Mouse (Mus musculus) small intestine, adult 2 months (tissue): ENCODE results near the gene Obp2b. TPM values are rescaled to one million over a fixed set of nuclear protein-coding genes. Genes with fewer than 3 reads are reported as not detected.
"Not testable (repeated sequence)": the region's sequence is repeated elsewhere in the genome, so short reads cannot be mapped to it uniquely, and the experiment has no call there.

Source experiments
- H3K27ac ChIP-seq: fragments of 200-500 bp; 2 replicates; pipeline ENCODE4 v1.5.1; 2012; ENCODE audit warnings: low read depth, low read length, control low read depth, inconsistent platforms; ENCODE audit not compliant: insufficient read depth
- H3K27me3 ChIP-seq: fragments of 200-500 bp; 2 replicates; pipeline ENCODE4 v1.6.1; 2012; ENCODE audit warnings: mild to moderate bottlenecking, moderate library complexity, low read length, inconsistent platforms; ENCODE audit not compliant: control insufficient read depth, insufficient read depth
- H3K36me3 ChIP-seq: fragments of 200-500 bp; 2 replicates; pipeline ENCODE4 v1.6.1; 2012; ENCODE audit warnings: mild to moderate bottlenecking, low read length, control low read depth, inconsistent platforms; ENCODE audit not compliant: control insufficient read depth, insufficient read depth
- H3K4me1 ChIP-seq: fragments of 200-500 bp; 2 replicates; pipeline ENCODE4 v1.6.1; 2012; ENCODE audit warnings: low read length, inconsistent platforms, mixed read lengths; ENCODE audit not compliant: control insufficient read depth, insufficient read depth, insufficient read length
- H3K4me3 ChIP-seq: fragments of 200-500 bp; 2 replicates; pipeline ENCODE4 v1.5.1; 2012; ENCODE audit warnings: low read depth, mild to moderate bottlenecking, control low read depth, inconsistent platforms, low read length, moderate library complexity
- CTCF ChIP-seq: fragments of 200-500 bp; IDR thresholded peaks from 2 replicates; pipeline ENCODE4 v1.5.1; 2012; ENCODE audit warnings: low read depth, mild to moderate bottlenecking, control low read depth, inconsistent platforms, low read length, moderate library complexity, mixed read lengths; ENCODE audit not compliant: insufficient replicate concordance, insufficient read length; ENCODE audit errors: extremely low read depth
- POLR2A ChIP-seq: fragments of 200-500 bp; IDR thresholded peaks from 2 replicates; pipeline ENCODE4 v1.6.1; 2012; ENCODE audit warnings: low read depth, mild to moderate bottlenecking, control low read depth, inconsistent platforms, low read length, moderate library complexity
- WGBS: fragments of 180-500 bp; shearing (Covaris S2); methylation state at CpG from one replicate; pipeline ENCODE4 v1.1.7; 2018; 5-methylcytosine and 5-hydroxymethylcytosine counted together
- polyA plus RNA-seq: library from polyadenylated mRNA; depleted of rRNA; stranded (reverse); fragments of >200 nt; gene quantifications from 2 replicates; pipeline ENCODE4 v1.2.3, GENCODE M21; 2012

Obp2b gene
- polyA plus RNA-seq, 1 experiment, result not detected

- no peaks in the 10 kb centered on the region for H3K27me3 ChIP-seq
- H3K27ac ChIP-seq, result no peak within 1 kb of the TSS
- TF ChIP-seq CTCF (peak; percentile 43; the same call in 1 of the 2 replicates), POLR2A (no peak)
- H3K36me3 ChIP-seq, result no peaks in the 10 kb centered on the region
- WGBS, result 1% methylated on average over 78 of the region's 78 CpGs
- H3K4me3 ChIP-seq, result peak within 1 kb of the TSS; percentile 72
- peaks cover 3% of the 10 kb centered on the region for H3K4me1 ChIP-seq
Observed at GRCm38 (mm10) chr2:25706643-25707481, 29.9 kb upstream of the Obp2b start, which contains the start of gene Bmyc. Gene Bmyc (plus strand): TSS chr2:25706739.

DNA sequence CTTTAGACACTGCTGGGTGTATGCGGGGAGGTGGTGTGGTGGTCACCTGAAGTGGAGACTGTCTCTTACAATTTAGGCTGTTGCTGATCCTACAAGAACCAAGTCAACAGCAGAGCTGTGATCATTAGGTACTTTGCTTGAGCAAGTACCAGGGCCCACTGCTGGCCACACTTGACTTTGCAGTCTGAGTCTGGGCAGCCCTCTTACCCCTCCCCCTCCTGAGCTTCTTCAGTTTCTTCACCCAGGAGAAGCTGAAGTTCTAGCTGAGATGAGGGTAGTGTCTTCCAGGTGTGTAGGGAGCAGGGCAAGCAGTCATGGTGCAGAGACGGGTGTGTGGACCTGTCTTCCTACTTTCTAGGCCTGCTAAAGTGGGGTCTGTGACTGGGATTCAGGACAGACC lies 28.7 kb upstream of the Obp2b start:
- H3K27me3 ChIP-seq, result no peaks in the 10 kb centered on the region
- peaks cover 3% of the 10 kb centered on the region for H3K4me1 ChIP-seq
- H3K36me3 ChIP-seq, result no peaks in the 10 kb centered on the region
- no peak overlapping the region for H3K4me3 ChIP-seq
- TF ChIP-seq CTCF (peak; percentile 39; the same call in 1 of the 2 replicates), POLR2A (no peak)
- no peak overlapping the region for H3K27ac ChIP-seq
- 81% methylated on average over 2 of the region's 2 CpGs for WGBS

GRCm38 (mm10) chr2:25709056-25709455 lies 27.8 kb upstream of the Obp2b start:
- not testable (repeated sequence) for H3K4me1 ChIP-seq, H3K36me3 ChIP-seq, H3K27ac ChIP-seq, H3K4me3 ChIP-seq, H3K27me3 ChIP-seq
- 95% methylated on average over 1 of the region's 1 CpGs for WGBS

DNA sequence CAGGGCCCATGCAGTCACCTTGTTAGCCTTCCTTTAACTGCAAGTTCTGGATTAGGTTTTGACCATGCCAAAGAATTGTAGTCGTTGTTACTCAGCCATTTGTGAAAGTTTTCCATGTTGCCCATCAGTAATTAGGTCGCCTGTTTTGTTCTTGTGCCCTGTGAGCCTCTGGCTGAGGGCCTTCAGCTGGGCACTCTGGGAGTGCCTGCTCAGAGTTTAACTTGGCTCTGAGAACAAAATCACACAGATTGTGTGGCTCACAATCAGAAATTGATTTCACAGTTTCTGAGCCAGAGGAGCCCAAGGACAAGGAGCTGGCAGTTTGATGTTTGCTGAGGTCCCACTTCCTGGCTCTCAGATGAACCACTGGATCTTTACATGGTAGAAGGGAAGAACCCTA lies 27.0 kb upstream of the Obp2b start:
- not testable (repeated sequence) for H3K27me3 ChIP-seq, H3K4me3 ChIP-seq, H3K27ac ChIP-seq, H3K4me1 ChIP-seq, H3K36me3 ChIP-seq
- WGBS, result 61% methylated on average over 2 of the region's 2 CpGs

GRCm38 (mm10) chr2:25711641-25712040 lies 25.2 kb upstream of the Obp2b start:
- WGBS, result 14% methylated on average over 3 of the region's 3 CpGs

GRCm38 (mm10) chr2:25717222-25717621 lies 19.6 kb upstream of the Obp2b start:
- Histone ChIP-seq H3K4me1 (no peaks in the 10 kb centered on the region), H3K4me3 (no peak overlapping the region)
- TF ChIP-seq CTCF (no peak), POLR2A (no peak)

More at GRCm38 (mm10) chr2:25711641-25712040, 25.2 kb upstream of the Obp2b start:
- not testable (repeated sequence) for H3K36me3 ChIP-seq, H3K4me1 ChIP-seq, H3K27me3 ChIP-seq, H3K4me3 ChIP-seq, H3K27ac ChIP-seq

GRCm38 (mm10) chr2:25733199-25733930 lies 3.4 kb upstream of the Obp2b start:
- WGBS, result 33% methylated on average over 2 of the region's 2 CpGs
- Histone ChIP-seq H3K4me3 (no peak overlapping the region), H3K27ac (no peak overlapping the region), H3K27me3 (no peaks in the 10 kb centered on the region), H3K4me1 (no peaks in the 10 kb centered on the region), H3K36me3 (no peaks in the 10 kb centered on the region)
- TF ChIP-seq CTCF, result no peak
- no peak for TF ChIP-seq POLR2A

More at GRCm38 (mm10) chr2:25717222-25717621, 19.6 kb upstream of the Obp2b start:
- no peaks in the 10 kb centered on the region for H3K27me3 ChIP-seq
- no peaks in the 10 kb centered on the region for H3K36me3 ChIP-seq
- no peak overlapping the region for H3K27ac ChIP-seq
